ENCODE assay signal across 16 mouse cellular contexts in the genomic region with DNA sequence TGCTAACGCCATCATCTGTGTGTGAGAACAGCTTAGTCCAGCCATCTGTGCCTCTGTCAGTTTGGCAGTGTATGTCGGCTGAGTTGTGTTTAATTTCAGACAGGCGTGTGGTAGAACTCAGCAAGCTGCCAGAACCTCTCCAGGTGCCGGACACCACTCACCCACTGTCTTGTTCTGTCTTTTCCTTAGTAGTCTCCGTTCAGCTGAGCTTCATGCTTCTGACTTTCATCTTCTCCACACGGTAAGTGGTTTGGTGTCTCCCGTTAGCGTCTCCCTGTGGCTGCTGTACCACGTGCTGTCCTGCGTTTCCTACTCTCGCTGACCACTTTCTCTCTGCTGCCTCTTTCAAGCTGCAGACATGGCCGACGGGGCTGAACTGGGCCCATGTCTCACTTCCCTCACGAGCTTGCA.
A peak's percentile ranks its signal among the peaks of the same experiment; 100 is the strongest.
DNase-seq lines count a peak whose midpoint lies in the region; TF ChIP-seq lines count a peak whose summit lies in the region.
"Had no signal": no experiment of that assay in that cellular context is flagged by ENCODE, and none has a peak within 500 bp of the region (broad histone marks: within the 10 kb centered on the region; RNA-seq: fewer than 3 reads in every experiment).

No protein-coding gene starts in this region.

- H3K27me3 ChIP-seq in cerebellum, adult 2 months (ENCODE audit: control insufficient read depth, insufficient read depth, low read length): no peaks in the 10 kb centered on the region
- no peaks in the 10 kb centered on the region for H3K27me3 ChIP-seq in thymus, adult 2 months (ENCODE audit: control insufficient read depth, insufficient read depth, low read length)
- H3K27me3 ChIP-seq: CH12.LX; embryonic facial prominence, embryonic 15.5 days; heart, embryonic 12.5 days; limb, embryonic 12.5 days; liver, embryonic 15.5 days; midbrain, embryonic 12.5 days had no signal

- H3K27ac ChIP-seq in cerebellum, adult 2 months (ENCODE audit: insufficient read depth, low read length): no peak overlapping the region
- H3K27ac ChIP-seq in thymus, adult 2 months (ENCODE audit: control insufficient read depth, insufficient read depth, low read length): no peak overlapping the region
- H3K27ac ChIP-seq: embryonic facial prominence, embryonic 15.5 days; limb, embryonic 12.5 days; liver, embryonic 15.5 days; midbrain, embryonic 12.5 days had no signal

- TF ChIP-seq POLR2A in cerebellum, adult 2 months (IDR thresholded peaks at IDR 0.05; ENCODE audit: borderline replicate concordance, insufficient read depth, low read length): no peak
- no peak for TF ChIP-seq POLR2A in thymus, adult 2 months (IDR thresholded peaks at IDR 0.05; ENCODE audit: control insufficient read depth, extremely low read depth, insufficient read depth, low read length, poor library complexity)

- WGBS in cerebellum, adult 2 months: 60% methylated on average over 14 of the region's 14 CpGs
- 98% methylated on average over 14 of the region's 14 CpGs for WGBS in thymus, adult 2 months

- intact Hi-C loops in left cerebral cortex, postnatal 25 days (cut with DNase I): no loop called here

- DNase-seq in cerebellum, adult 2 months: peak; percentile 53 to 67
- DNase-seq in cerebellum, postnatal 10 days: peak; percentile 18 to 25
- peak; percentile 28 to 61 for DNase-seq in layer of hippocampus, adult 8-10 months (ENCODE audit: low spot score in 2 of 2)
- DNase-seq in left cerebral cortex, postnatal 25 days (ENCODE audit: low spot score in 2 of 2): peak; percentile 44 to 75
- no peak for DNase-seq in lung, postnatal 36 days
- DNase-seq in thymus, adult 2 months: no peak
- no peak for DNase-seq in kidney, adult 8-10 months
- DNase-seq: gastrocnemius, postnatal 36 days; heart, postnatal 4 days; thymus, adult 18-20 months had no signal

- no peaks in the 10 kb centered on the region for H3K4me1 ChIP-seq in cerebellum, adult 2 months (ENCODE audit: control insufficient read depth, insufficient read depth, low read length)
- no peaks in the 10 kb centered on the region for H3K4me1 ChIP-seq in thymus, adult 2 months (replicated peaks; ENCODE audit: control insufficient read depth, insufficient read depth, low read length)
- H3K4me1 ChIP-seq: embryonic facial prominence, embryonic 15.5 days; heart, embryonic 12.5 days; limb, embryonic 12.5 days; liver, embryonic 15.5 days had no signal

- no peak overlapping the region for H3K4me3 ChIP-seq in cerebellum, adult 2 months (replicated peaks; ENCODE audit: insufficient read depth, low read depth, low read length)
- H3K4me3 ChIP-seq in thymus, adult 2 months (ENCODE audit: control insufficient read depth, insufficient read depth, low read length): no peak overlapping the region
- H3K4me3 ChIP-seq: embryonic facial prominence, embryonic 15.5 days; heart, embryonic 12.5 days; limb, embryonic 12.5 days; liver, embryonic 15.5 days; midbrain, embryonic 12.5 days had no signal

- no peak for TF ChIP-seq CTCF in cerebellum, adult 2 months (IDR thresholded peaks at IDR 0.05; ENCODE audit: borderline replicate concordance, insufficient read depth, low read depth, low read length)
- no peak for TF ChIP-seq CTCF in thymus, adult 2 months (IDR thresholded peaks at IDR 0.05; ENCODE audit: borderline replicate concordance, control insufficient read depth, extremely low read depth, insufficient read depth, low read length, poor library complexity)

- H3K36me3 ChIP-seq in thymus, adult 2 months (ENCODE audit: control insufficient read depth, insufficient read depth, low read length): peaks cover under 1% of the 10 kb centered on the region; the same call in 1 of the 2 replicates

Comparison
In these comparisons a context has a peak if more than half of its experiments do, and no peak if none do; other contexts are left out.
1. DNase-seq: peak in cerebellum, adult 2 months (2 of 2), cerebellum, postnatal 10 days (2 of 2), layer of hippocampus, adult 8-10 months (2 of 2) and left cerebral cortex, postnatal 25 days (2 of 2); none in lung, postnatal 36 days (single experiment), thymus, adult 2 months (single experiment) and kidney, adult 8-10 months (0 of 2).